Mouse (Mus musculus) embryonic facial prominence, embryonic 10.5 days (tissue): ENCODE results near the gene Srpk3. TPM values are rescaled to one million over a fixed set of nuclear protein-coding genes. Genes with fewer than 3 reads are reported as not detected.
"Not testable (repeated sequence)": the region's sequence is repeated elsewhere in the genome, so short reads cannot be mapped to it uniquely, and the experiment has no call there.

Experiments used
- DNase-seq: peaks from one replicate; pipeline ENCODE4 v3.0.0-alpha.2; 2017; ENCODE audit warnings: low spot score
- H3K27ac ChIP-seq: fragments of 300-500 bp; sonication (generic); replicated peaks from 2 replicates; pipeline ENCODE4 v1.5.1; 2016; ENCODE audit warnings: mild to moderate bottlenecking
- H3K27me3 ChIP-seq: fragments of 300-500 bp; sonication (generic); replicated peaks from 2 replicates; pipeline ENCODE4 v1.6.1; 2016; ENCODE audit warnings: low read depth, mild to moderate bottlenecking; ENCODE audit not compliant: poor library complexity, severe bottlenecking
- H3K36me3 ChIP-seq: fragments of 300-500 bp; sonication (generic); replicated peaks from 2 replicates; pipeline ENCODE4 v1.6.1; 2016; ENCODE audit warnings: mild to moderate bottlenecking, moderate library complexity
- H3K4me1 ChIP-seq: fragments of 300-500 bp; sonication (generic); 2 replicates; pipeline ENCODE4 v1.6.1; 2016
- H3K4me3 ChIP-seq: fragments of 300-500 bp; sonication (generic); 2 replicates; pipeline ENCODE4 v1.5.1; 2016; ENCODE audit warnings: mild to moderate bottlenecking, moderate library complexity
- H3K9me3 ChIP-seq: fragments of 300-500 bp; sonication (generic); 2 replicates; pipeline ENCODE4 v1.6.1; 2016; ENCODE audit warnings: mild to moderate bottlenecking
- WGBS: fragments of 180-500 bp; shearing (Covaris S2); methylation state at CpG from one replicate; pipeline ENCODE4 v1.1.7; 2016; 5-methylcytosine and 5-hydroxymethylcytosine counted together
- polyA plus RNA-seq: library from polyadenylated mRNA; unstranded; fragments of >200 nt; fragmentation: Nextera tagmentation; extraction: Ambion mirVana; gene quantifications from 2 replicates; pipeline ENCODE4 v1.2.1, GENCODE M21; 2016

Gene Srpk3
- 1.00 and 2.0 TPM in 2 replicates for polyA plus RNA-seq

GRCm38 (mm10) chrX:73774168-73774760, at the start of gene Srpk3:
Gene Srpk3 (plus strand): TSS chrX:73774405.
- H3K36me3 ChIP-seq = peaks cover 36% of the 10 kb centered on the region
- no peak within 1 kb of the TSS for H3K4me3 ChIP-seq
- H3K27ac ChIP-seq = no peak within 1 kb of the TSS
- H3K27me3 ChIP-seq = peaks cover 23% of the 10 kb centered on the region; the same call in 1 of the 2 replicates
- H3K4me1 ChIP-seq = 0 out of 2 replicates have a peak, but pooled peaks cover 3% of the 10 kb centered on the region
- WGBS = 72% methylated on average over 9 of the region's 9 CpGs
- no peaks in the 10 kb centered on the region for H3K9me3 ChIP-seq
- DNase-seq = no peak

- Histone ChIP-seq H3K9me3 (no peaks in the 10 kb centered on the region), H3K27me3 (peaks cover 11% of the 10 kb centered on the region), H3K36me3 (peaks cover 10% of the 10 kb centered on the region; the same call in 1 of the 2 replicates), H3K27ac (no peak overlapping the region), H3K4me3 (no peak overlapping the region), H3K4me1 (no peaks in the 10 kb centered on the region)
- no peak for DNase-seq
- WGBS = 49% methylated on average over 1 of the region's 1 CpGs
Observed at GRCm38 (mm10) chrX:73730908-73731307, 43.3 kb upstream of the Srpk3 start.

GRCm38 (mm10) chrX:73738155-73738554, 36.0 kb upstream of the Srpk3 start:
- 75% methylated on average over 1 of the region's 1 CpGs for WGBS
- H3K27ac ChIP-seq = no peak overlapping the region
- H3K27me3 ChIP-seq = peaks cover 34% of the 10 kb centered on the region
- no peak for DNase-seq
- H3K4me1 ChIP-seq = no peaks in the 10 kb centered on the region
- H3K36me3 ChIP-seq = no peaks in the 10 kb centered on the region
- no peaks in the 10 kb centered on the region for H3K9me3 ChIP-seq
- H3K4me3 ChIP-seq = no peak overlapping the region

GRCm38 (mm10) chrX:73739151-73739550, 35.1 kb upstream of the Srpk3 start:
- Histone ChIP-seq H3K4me1 (no peaks in the 10 kb centered on the region), H3K36me3 (no peaks in the 10 kb centered on the region), H3K27me3 (peaks cover 29% of the 10 kb centered on the region), H3K27ac (no peak overlapping the region), H3K9me3 (no peaks in the 10 kb centered on the region), H3K4me3 (no peak overlapping the region)
- 53% methylated on average over 5 of the region's 5 CpGs for WGBS
- DNase-seq = no peak

- not testable (repeated sequence) for H3K36me3 ChIP-seq, DNase-seq, H3K4me1 ChIP-seq, H3K4me3 ChIP-seq, H3K9me3 ChIP-seq, H3K27ac ChIP-seq
- peaks cover 24% of the 10 kb centered on the region for H3K27me3 ChIP-seq
- WGBS = 94% methylated on average over 7 of the region's 7 CpGs
Observed at GRCm38 (mm10) chrX:73739841-73740240, 34.4 kb upstream of the Srpk3 start.

GRCm38 (mm10) chrX:73744774-73745481, 29.3 kb upstream of the Srpk3 start:
- no peaks in the 10 kb centered on the region for H3K36me3 ChIP-seq
- no peaks in the 10 kb centered on the region for H3K4me1 ChIP-seq
- no peak overlapping the region for H3K27ac ChIP-seq
- H3K27me3 ChIP-seq = no peaks in the 10 kb centered on the region
- no peak for DNase-seq
- no peaks in the 10 kb centered on the region for H3K9me3 ChIP-seq
- no peak overlapping the region for H3K4me3 ChIP-seq
- WGBS = 78% methylated on average over 1 of the region's 1 CpGs

- H3K36me3 ChIP-seq = no peaks in the 10 kb centered on the region
- WGBS = 91% methylated on average over 1 of the region's 1 CpGs
- H3K4me3 ChIP-seq = no peak overlapping the region
- no peak overlapping the region for H3K27ac ChIP-seq
- H3K9me3 ChIP-seq = no peaks in the 10 kb centered on the region
- no peaks in the 10 kb centered on the region for H3K27me3 ChIP-seq
- no peak for DNase-seq
- H3K4me1 ChIP-seq = no peaks in the 10 kb centered on the region
Observed at GRCm38 (mm10) chrX:73748977-73749376, 25.2 kb upstream of the Srpk3 start.

GRCm38 (mm10) chrX:73756334-73757140, 17.7 kb upstream of the Srpk3 start, which contains the start of gene Plxnb3:
Gene Plxnb3 (plus strand): TSS chrX:73757090.
- Histone ChIP-seq H3K4me1 (no peaks in the 10 kb centered on the region), H3K9me3 (no peaks in the 10 kb centered on the region), H3K4me3 (no peak within 1 kb of the TSS), H3K27ac (no peak within 1 kb of the TSS), H3K36me3 (no peaks in the 10 kb centered on the region), H3K27me3 (peaks cover 44% of the 10 kb centered on the region)
- no peak for DNase-seq
- 62% methylated on average over 5 of the region's 5 CpGs for WGBS

GRCm38 (mm10) chrX:73758611-73759290, 15.5 kb upstream of the Srpk3 start:
- Histone ChIP-seq H3K27ac (no peak overlapping the region), H3K27me3 (peaks cover 50% of the 10 kb centered on the region), H3K9me3 (no peaks in the 10 kb centered on the region), H3K4me3 (no peak overlapping the region), H3K36me3 (no peaks in the 10 kb centered on the region), H3K4me1 (no peaks in the 10 kb centered on the region)
- 80% methylated on average over 13 of the region's 13 CpGs for WGBS
- DNase-seq = no peak

- no peaks in the 10 kb centered on the region for H3K36me3 ChIP-seq
- H3K9me3 ChIP-seq = no peaks in the 10 kb centered on the region
- no peaks in the 10 kb centered on the region for H3K4me1 ChIP-seq
- H3K27ac ChIP-seq = no peak overlapping the region
- peaks cover 25% of the 10 kb centered on the region; the same call in 1 of the 2 replicates for H3K27me3 ChIP-seq
- WGBS = 66% methylated on average over 1 of the region's 1 CpGs
- no peak for DNase-seq
- H3K4me3 ChIP-seq = no peak overlapping the region
Observed at GRCm38 (mm10) chrX:73765311-73765710, 8.9 kb upstream of the Srpk3 start.

GRCm38 (mm10) chrX:73767267-73767666, 6.9 kb upstream of the Srpk3 start:
- H3K27ac ChIP-seq = no peak overlapping the region
- H3K27me3 ChIP-seq = peaks cover 40% of the 10 kb centered on the region; the same call in 1 of the 2 replicates
- peak; percentile 31 for DNase-seq
- 56% methylated on average over 9 of the region's 9 CpGs for WGBS
- no peaks in the 10 kb centered on the region for H3K4me1 ChIP-seq
- H3K9me3 ChIP-seq = no peaks in the 10 kb centered on the region
- no peaks in the 10 kb centered on the region for H3K36me3 ChIP-seq
- no peak overlapping the region for H3K4me3 ChIP-seq
